Mouse (Mus musculus): ENCODE measurements around the gene Gm10643. TPM values are rescaled to one million over a fixed set of nuclear protein-coding genes. Genes with fewer than 3 reads are reported as not detected.

The Gm10643 gene
- polyA plus RNA-seq, 1 experiment from 2014 or later, result 1.8 TPM

GRCm38 (mm10) chr8:84039050-84039449, 25.9 kb downstream of the Gm10643 start:
- no peak overlapping the region for H3K27ac ChIP-seq
- ATAC-seq (replicated peaks; ENCODE audit: low FRiP score, low read depth) (no peak), DNase-seq (ENCODE audit: low spot score) (peak; percentile 90)
- H3K36me3 ChIP-seq (ENCODE audit: insufficient read depth, low read length), result no peaks in the 10 kb centered on the region
- peaks cover 4% of the 10 kb centered on the region for H3K27me3 ChIP-seq (ENCODE audit: insufficient read depth, low read length)
- H3K4me2 ChIP-seq (ENCODE audit: low read length), result no peak overlapping the region
- peak; percentile 89 for TF ChIP-seq CTCF (IDR thresholded peaks at IDR 0.05; ENCODE audit: low read depth)
- no peak overlapping the region for H3K4me3 ChIP-seq (replicated peaks; ENCODE audit: low read depth, low read length)
- no peaks in the 10 kb centered on the region; the same call in 1 of the 2 replicates for H3K4me1 ChIP-seq (replicated peaks; ENCODE audit: insufficient read depth, low read length)
- under 1% methylated on average over 5 of the region's 5 CpGs for WGBS
- H3K9ac ChIP-seq (ENCODE audit: low read depth, low read length), result no peak overlapping the region; the same call in 1 of the 2 replicates
- no peaks in the 10 kb centered on the region for H3K9me3 ChIP-seq (replicated peaks; ENCODE audit: low read length)

- Histone ChIP-seq H3K4me2 (ENCODE audit: low read length) (no peak overlapping the region), H3K36me3 (ENCODE audit: insufficient read depth, low read length) (no peaks in the 10 kb centered on the region), H3K27me3 (ENCODE audit: insufficient read depth, low read length) (no peaks in the 10 kb centered on the region), H3K9ac (ENCODE audit: low read depth, low read length) (no peak overlapping the region), H3K9me3 (replicated peaks; ENCODE audit: low read length) (no peaks in the 10 kb centered on the region), H3K27ac (no peak overlapping the region), H3K4me3 (replicated peaks; ENCODE audit: low read depth, low read length) (no peak overlapping the region), H3K4me1 (replicated peaks; ENCODE audit: insufficient read depth, low read length) (no peaks in the 10 kb centered on the region; the same call in 1 of the 2 replicates)
- DNase-seq (ENCODE audit: low spot score) (peak; percentile 53), ATAC-seq (replicated peaks; ENCODE audit: low FRiP score, low read depth) (no peak)
- WGBS, result 60% methylated on average over 5 of the region's 5 CpGs
- TF ChIP-seq CTCF (IDR thresholded peaks at IDR 0.05; ENCODE audit: low read depth), result no peak
These were observed 26.9 kb downstream of the Gm10643 start for GRCm38 (mm10) chr8:84038015-84038414.

GRCm38 (mm10) chr8:84032777-84033176, 32.2 kb downstream of the Gm10643 start:
- no peaks in the 10 kb centered on the region for H3K4me1 ChIP-seq (replicated peaks; ENCODE audit: insufficient read depth, low read length)
- no peak overlapping the region for H3K4me3 ChIP-seq (replicated peaks; ENCODE audit: low read depth, low read length)
- 63% methylated on average over 4 of the region's 4 CpGs for WGBS
- H3K9me3 ChIP-seq (replicated peaks; ENCODE audit: low read length), result no peaks in the 10 kb centered on the region
- no peak overlapping the region for H3K27ac ChIP-seq
- 0 out of 2 replicates have a peak, but pooled peaks cover 3% of the 10 kb centered on the region for H3K36me3 ChIP-seq (ENCODE audit: insufficient read depth, low read length)
- H3K27me3 ChIP-seq (ENCODE audit: insufficient read depth, low read length), result no peaks in the 10 kb centered on the region
- no peak for TF ChIP-seq CTCF (IDR thresholded peaks at IDR 0.05; ENCODE audit: low read depth)
- DNase-seq (ENCODE audit: low spot score) (no peak), ATAC-seq (replicated peaks; ENCODE audit: low FRiP score, low read depth) (no peak)
- H3K4me2 ChIP-seq (ENCODE audit: low read length), result no peak overlapping the region
- no peak overlapping the region for H3K9ac ChIP-seq (ENCODE audit: low read depth, low read length)

- H3K4me2 ChIP-seq (ENCODE audit: low read length), result no peak overlapping the region
- WGBS, result 89% methylated on average over 5 of the region's 5 CpGs
- no peaks in the 10 kb centered on the region for H3K27me3 ChIP-seq (ENCODE audit: insufficient read depth, low read length)
- 0 out of 2 replicates have a peak, but pooled peaks cover 3% of the 10 kb centered on the region for H3K36me3 ChIP-seq (ENCODE audit: insufficient read depth, low read length)
- no peak for TF ChIP-seq CTCF (IDR thresholded peaks at IDR 0.05; ENCODE audit: low read depth)
- ATAC-seq (replicated peaks; ENCODE audit: low FRiP score, low read depth), result no peak
- no peak for DNase-seq (ENCODE audit: low spot score)
- H3K4me3 ChIP-seq (replicated peaks; ENCODE audit: low read depth, low read length), result no peak overlapping the region
- no peak overlapping the region for H3K27ac ChIP-seq
- H3K4me1 ChIP-seq (replicated peaks; ENCODE audit: insufficient read depth, low read length), result 0 out of 2 replicates have a peak, but pooled peaks cover 4% of the 10 kb centered on the region
- H3K9me3 ChIP-seq (replicated peaks; ENCODE audit: low read length), result no peaks in the 10 kb centered on the region
- no peak overlapping the region for H3K9ac ChIP-seq (ENCODE audit: low read depth, low read length)
These were observed 35.7 kb downstream of the Gm10643 start for GRCm38 (mm10) chr8:84029272-84029671.

- TF ChIP-seq CTCF (IDR thresholded peaks at IDR 0.05; ENCODE audit: low read depth), result no peak
- Histone ChIP-seq H3K27me3 (ENCODE audit: insufficient read depth, low read length) (no peaks in the 10 kb centered on the region), H3K9me3 (replicated peaks; ENCODE audit: low read length) (no peaks in the 10 kb centered on the region), H3K4me3 (replicated peaks; ENCODE audit: low read depth, low read length) (no peak overlapping the region), H3K9ac (ENCODE audit: low read depth, low read length) (no peak overlapping the region), H3K36me3 (ENCODE audit: insufficient read depth, low read length) (0 out of 2 replicates have a peak, but pooled peaks cover 3% of the 10 kb centered on the region), H3K4me1 (replicated peaks; ENCODE audit: insufficient read depth, low read length) (peaks cover 17% of the 10 kb centered on the region; the same call in 1 of the 2 replicates), H3K27ac (no peak overlapping the region), H3K4me2 (ENCODE audit: low read length) (no peak overlapping the region)
- ATAC-seq (replicated peaks; ENCODE audit: low FRiP score, low read depth) (no peak), DNase-seq (ENCODE audit: low spot score) (no peak)
- WGBS, result 21% methylated on average over 10 of the region's 10 CpGs
These were observed 37.5 kb downstream of the Gm10643 start for GRCm38 (mm10) chr8:84027449-84027848.

- peak overlapping the region; percentile 74 for H3K4me2 ChIP-seq (ENCODE audit: low read length)
- 0 out of 2 replicates have a peak, but pooled peaks cover 3% of the 10 kb centered on the region for H3K36me3 ChIP-seq (ENCODE audit: insufficient read depth, low read length)
- H3K9me3 ChIP-seq (replicated peaks; ENCODE audit: low read length), result no peaks in the 10 kb centered on the region
- peak; percentile 83 for DNase-seq (ENCODE audit: low spot score)
- no peak overlapping the region for H3K27ac ChIP-seq
- H3K4me3 ChIP-seq (replicated peaks; ENCODE audit: low read depth, low read length), result peak overlapping the region; percentile 37
- peaks cover 29% of the 10 kb centered on the region for H3K4me1 ChIP-seq (replicated peaks; ENCODE audit: insufficient read depth, low read length)
- TF ChIP-seq CTCF (IDR thresholded peaks at IDR 0.05; ENCODE audit: low read depth), result no peak
- H3K27me3 ChIP-seq (ENCODE audit: insufficient read depth, low read length), result no peaks in the 10 kb centered on the region
- ATAC-seq (replicated peaks; ENCODE audit: low FRiP score, low read depth), result 0 out of 2 replicates have a peak, but pooled peaks have one; percentile 6
- 2% methylated on average over 41 of the region's 41 CpGs for WGBS
- H3K9ac ChIP-seq (ENCODE audit: low read depth, low read length), result peak overlapping the region; percentile 42; the same call in 1 of the 2 replicates
These were observed 39.1 kb downstream of the Gm10643 start for GRCm38 (mm10) chr8:84025863-84026262.

Measured in kidney, postnatal 0 days (tissue).